Mouse (Mus musculus) kidney, adult 2 months (tissue): ENCODE data around the gene Ppp1r9a. TPM values are rescaled to one million over a fixed set of nuclear protein-coding genes. Genes with fewer than 3 reads are reported as not detected.

Source experiments
- DNase-seq: peaks from one replicate; pipeline ENCODE4 v3.0.0; 2021
- H3K27ac ChIP-seq: fragments of 200-500 bp; 2 replicates; pipeline ENCODE4 v1.5.1; 2012; ENCODE audit warnings: low read depth, low read length, control low read depth, inconsistent platforms; ENCODE audit not compliant: insufficient read depth
- H3K27me3 ChIP-seq: fragments of 200-500 bp; replicated peaks from 2 replicates; pipeline ENCODE4 v1.6.1; 2012; ENCODE audit warnings: mild to moderate bottlenecking, moderate library complexity, low read length, inconsistent platforms; ENCODE audit not compliant: control insufficient read depth, insufficient read depth
- H3K36me3 ChIP-seq: fragments of 200-500 bp; 2 replicates; pipeline ENCODE4 v1.6.1; 2012; ENCODE audit warnings: mild to moderate bottlenecking, moderate library complexity, low read length, inconsistent platforms; ENCODE audit not compliant: control insufficient read depth, insufficient read depth
- H3K4me1 ChIP-seq: fragments of 200-500 bp; 2 replicates; pipeline ENCODE4 v1.6.1; 2011; ENCODE audit warnings: low read length; ENCODE audit not compliant: control insufficient read depth, insufficient read depth
- H3K4me3 ChIP-seq: fragments of 200-500 bp; 2 replicates; pipeline ENCODE4 v1.5.1; 2011; ENCODE audit warnings: mild to moderate bottlenecking, low read depth, low read length, control low read depth; ENCODE audit not compliant: insufficient read depth
- CTCF ChIP-seq: fragments of 200-500 bp; conservative IDR thresholded peaks from 2 replicates; pipeline ENCODE4 v1.5.1; 2011; ENCODE audit warnings: low read depth, mild to moderate bottlenecking, control low read depth, low read length, moderate library complexity, mixed read lengths; ENCODE audit not compliant: insufficient read depth, insufficient read length
- POLR2A ChIP-seq: fragments of 200-500 bp; IDR thresholded peaks from one replicate; pipeline ENCODE4 v1.6.1; 2011; ENCODE audit warnings: low read depth, low read length, control low read depth
- WGBS: fragments of 180-500 bp; shearing (Covaris S2); methylation state at CpG from one replicate; pipeline ENCODE4 v1.1.7; 2018; 5-methylcytosine and 5-hydroxymethylcytosine counted together
- polyA plus RNA-seq: library from polyadenylated mRNA; depleted of rRNA; stranded (reverse); fragments of >200 nt; gene quantifications from 2 replicates; pipeline ENCODE4 v1.2.3, GENCODE M21; 2012

Gene Ppp1r9a
- polyA plus RNA-seq, 1 experiment = 3.0 TPM

GRCm38 (mm10) chr6:5113103-5113502 lies 210.4 kb downstream of the Ppp1r9a start:
- no peaks in the 10 kb centered on the region for H3K4me1 ChIP-seq
- DNase-seq = no peak
- no peak overlapping the region for H3K27ac ChIP-seq
- 22% methylated on average over 8 of the region's 8 CpGs for WGBS
- no peak overlapping the region for H3K4me3 ChIP-seq
- no peaks in the 10 kb centered on the region for H3K36me3 ChIP-seq
- no peaks in the 10 kb centered on the region for H3K27me3 ChIP-seq
- TF ChIP-seq CTCF (no peak), POLR2A (no peak)

- DNase-seq = no peak
- no peaks in the 10 kb centered on the region for H3K27me3 ChIP-seq
- WGBS = 76% methylated on average over 5 of the region's 5 CpGs
- H3K4me1 ChIP-seq = no peaks in the 10 kb centered on the region
- TF ChIP-seq CTCF = no peak
- no peak for TF ChIP-seq POLR2A
- no peaks in the 10 kb centered on the region for H3K36me3 ChIP-seq
- no peak overlapping the region for H3K27ac ChIP-seq
- H3K4me3 ChIP-seq = no peak overlapping the region
Measured at GRCm38 (mm10) chr6:5113734-5114133, 211.0 kb downstream of the Ppp1r9a start.

GRCm38 (mm10) chr6:5114857-5115256 lies 212.1 kb downstream of the Ppp1r9a start:
- Histone ChIP-seq H3K27ac (no peak overlapping the region), H3K27me3 (no peaks in the 10 kb centered on the region), H3K4me3 (no peak overlapping the region), H3K4me1 (no peaks in the 10 kb centered on the region), H3K36me3 (no peaks in the 10 kb centered on the region)
- no peak for DNase-seq
- 93% methylated on average over 7 of the region's 7 CpGs for WGBS
- TF ChIP-seq POLR2A = no peak
- TF ChIP-seq CTCF = no peak

GRCm38 (mm10) chr6:5119181-5119910 lies 216.6 kb downstream of the Ppp1r9a start:
- TF ChIP-seq POLR2A (no peak), CTCF (no peak)
- WGBS = 84% methylated on average over 15 of the region's 15 CpGs

GRCm38 (mm10) chr6:5120229-5120628 lies 217.5 kb downstream of the Ppp1r9a start:
- Histone ChIP-seq H3K27ac (no peak overlapping the region), H3K36me3 (no peaks in the 10 kb centered on the region), H3K27me3 (no peaks in the 10 kb centered on the region), H3K4me1 (no peaks in the 10 kb centered on the region), H3K4me3 (no peak overlapping the region)
- no peak for DNase-seq
- TF ChIP-seq CTCF (no peak), POLR2A (no peak)
- WGBS = 56% methylated on average over 3 of the region's 3 CpGs

More at GRCm38 (mm10) chr6:5119181-5119910, 216.6 kb downstream of the Ppp1r9a start:
- Histone ChIP-seq H3K36me3 (no peaks in the 10 kb centered on the region), H3K4me3 (no peak overlapping the region), H3K4me1 (no peaks in the 10 kb centered on the region), H3K27me3 (no peaks in the 10 kb centered on the region), H3K27ac (no peak overlapping the region)
- DNase-seq = no peak

- no peaks in the 10 kb centered on the region for H3K27me3 ChIP-seq
- no peaks in the 10 kb centered on the region for H3K4me1 ChIP-seq
- H3K36me3 ChIP-seq = no peaks in the 10 kb centered on the region
- H3K4me3 ChIP-seq = no peak overlapping the region
- no peak overlapping the region for H3K27ac ChIP-seq
- no peak for TF ChIP-seq POLR2A
- no peak for TF ChIP-seq CTCF
- DNase-seq = no peak
- 89% methylated on average over 14 of the region's 14 CpGs for WGBS
Measured at GRCm38 (mm10) chr6:5129364-5130093, 226.8 kb downstream of the Ppp1r9a start.

- no peak for DNase-seq
- TF ChIP-seq CTCF (no peak), POLR2A (no peak)
- Histone ChIP-seq H3K27ac (no peak overlapping the region), H3K4me1 (no peaks in the 10 kb centered on the region), H3K36me3 (no peaks in the 10 kb centered on the region), H3K27me3 (no peaks in the 10 kb centered on the region), H3K4me3 (no peak overlapping the region)
- WGBS = 84% methylated on average over 6 of the region's 6 CpGs
Measured at GRCm38 (mm10) chr6:5134986-5135385, 232.3 kb downstream of the Ppp1r9a start.
